Mouse (Mus musculus): Measurements from ENCODE around the gene Itm2b.

DNA sequence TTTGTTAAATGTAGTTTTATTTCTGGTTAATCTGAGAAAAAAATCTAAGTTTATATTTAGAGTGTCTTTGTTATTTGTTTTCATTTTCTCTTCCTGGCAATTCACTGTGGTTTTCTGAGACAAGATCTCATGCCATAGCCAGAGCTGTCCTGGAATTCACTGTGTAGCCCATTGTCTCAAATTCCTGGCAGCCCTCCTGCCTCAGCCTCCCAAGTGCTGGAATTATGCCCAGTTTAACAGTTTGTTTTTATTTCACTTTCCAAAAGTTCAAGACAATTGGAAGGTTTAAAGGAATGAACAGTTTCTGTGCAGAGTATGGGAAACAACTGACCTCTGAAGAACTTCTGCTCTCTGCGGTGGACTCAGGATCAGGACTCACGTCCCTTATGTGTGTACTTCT is 55.2 kb downstream of the Itm2b start:
- TF ChIP-seq CTCF (IDR thresholded peaks at IDR 0.05; ENCODE audit: extremely low read depth, insufficient read depth, low read length) (no peak), POLR2A (IDR thresholded peaks at IDR 0.05; ENCODE audit: extremely low read depth, insufficient read depth, low read length) (no peak)

Data from cortical plate, adult 2 months (tissue).